Mouse (Mus musculus) midbrain, postnatal 0 days (tissue): Measurements from ENCODE around the gene Hcrt. TPM values are rescaled to one million over a fixed set of nuclear protein-coding genes. Genes with fewer than 3 reads are reported as not detected.

Source experiments
- ATAC-seq: fragments of 200-750 bp; cut with Nextera tagmentation; 2 replicates; pipeline ENCODE4 v1.8.0; 2017; ENCODE audit warnings: moderate number of reproducible peaks, mild to moderate bottlenecking, moderate TSS enrichment, moderate library complexity; ENCODE audit not compliant: low FRiP score
- DNase-seq: peaks from one replicate; pipeline ENCODE4 v3.0.0-alpha.2; 2015; ENCODE audit warnings: low spot score
- H3K27ac ChIP-seq: fragments of 300-500 bp; sonication (generic); 2 replicates; pipeline ENCODE4 v1.5.1; 2014; ENCODE audit warnings: low read depth, mild to moderate bottlenecking, low read length, mixed read lengths
- H3K27me3 ChIP-seq: fragments of 300-500 bp; sonication (generic); 2 replicates; pipeline ENCODE4 v1.6.1; 2014; ENCODE audit warnings: low read length, control low read depth, mixed read lengths; ENCODE audit not compliant: insufficient read depth
- H3K36me3 ChIP-seq: fragments of 300-500 bp; sonication (generic); 2 replicates; pipeline ENCODE4 v1.6.1; 2014; ENCODE audit warnings: low read length, control low read depth, mixed read lengths; ENCODE audit not compliant: insufficient read depth
- H3K4me1 ChIP-seq: fragments of 300-500 bp; sonication (generic); 2 replicates; pipeline ENCODE4 v1.6.1; 2014; ENCODE audit warnings: mild to moderate bottlenecking, control low read depth, antibody characterized with exemption, low read length, mixed read lengths; ENCODE audit not compliant: insufficient read depth
- H3K4me2 ChIP-seq: fragments of 300-500 bp; sonication (generic); 2 replicates; pipeline ENCODE4 v1.6.1; 2014; ENCODE audit warnings: low read depth, mild to moderate bottlenecking, low read length, mixed read lengths; ENCODE audit not compliant: poor library complexity, severe bottlenecking
- H3K4me3 ChIP-seq: fragments of 300-500 bp; sonication (generic); 2 replicates; pipeline ENCODE4 v1.5.1; 2014; ENCODE audit warnings: low read depth, mild to moderate bottlenecking, low read length, moderate library complexity
- H3K9ac ChIP-seq: fragments of 300-500 bp; sonication (generic); replicated peaks from 2 replicates; pipeline ENCODE4 v1.6.1; 2014; ENCODE audit warnings: mild to moderate bottlenecking, low read length, moderate library complexity, mixed read lengths; ENCODE audit not compliant: poor library complexity, severe bottlenecking
- H3K9me3 ChIP-seq: fragments of 300-500 bp; sonication (generic); 2 replicates; pipeline ENCODE4 v1.6.1; 2016; ENCODE audit warnings: low read length, control low read depth
- CTCF ChIP-seq: IDR thresholded peaks from 2 replicates; pipeline ENCODE4 v1.5.1; 2016; ENCODE audit warnings: antibody characterized with exemption, mild to moderate bottlenecking
- WGBS: fragments of 180-500 bp; shearing (Covaris S2); extraction: QIAGEN DNeasy Blood & Tissue Kit; methylation state at CpG from one replicate; pipeline ENCODE4 v1.1.7; 2014; 5-methylcytosine and 5-hydroxymethylcytosine counted together
- polyA plus RNA-seq: library from polyadenylated mRNA; unstranded; fragments of >200 nt; fragmentation: Nextera tagmentation; extraction: Ambion mirVana; gene quantifications from 2 replicates; pipeline ENCODE4 v1.2.1, GENCODE M21; 2015
- total RNA-seq: library from RNA; depleted of rRNA; stranded (reverse); fragments of >200 nt; gene quantifications from 2 replicates; pipeline ENCODE4 v1.2.3, GENCODE M21; 2014

Hcrt gene
- total and polyA plus RNA-seq, 2 experiments from 2014 or later = 4.5 to 16.8 TPM

- no peaks in the 10 kb centered on the region for H3K27me3 ChIP-seq
- 90% methylated on average over 3 of the region's 3 CpGs for WGBS
- DNase-seq (no peak), ATAC-seq (no peak)
- H3K27ac ChIP-seq = no peak overlapping the region
- H3K4me3 ChIP-seq = no peak overlapping the region
- H3K4me2 ChIP-seq = no peak overlapping the region
- TF ChIP-seq CTCF = no peak
- H3K4me1 ChIP-seq = no peaks in the 10 kb centered on the region
- H3K9me3 ChIP-seq = no peaks in the 10 kb centered on the region
- no peak overlapping the region for H3K9ac ChIP-seq
- H3K36me3 ChIP-seq = peaks cover 27% of the 10 kb centered on the region
These were observed 8.1 kb downstream of the Hcrt start for GRCm38 (mm10) chr11:100754693-100755057.

GRCm38 (mm10) chr11:100754021-100754692, 8.6 kb downstream of the Hcrt start:
- ATAC-seq = no peak
- Histone ChIP-seq H3K4me1 (no peaks in the 10 kb centered on the region), H3K4me2 (no peak overlapping the region), H3K36me3 (peaks cover 32% of the 10 kb centered on the region), H3K9me3 (no peaks in the 10 kb centered on the region), H3K27ac (no peak overlapping the region), H3K4me3 (no peak overlapping the region), H3K9ac (no peak overlapping the region), H3K27me3 (no peaks in the 10 kb centered on the region)
- no peak for TF ChIP-seq CTCF
- WGBS = 85% methylated on average over 11 of the region's 12 CpGs
- no peak for DNase-seq

GRCm38 (mm10) chr11:100752294-100752693, 10.4 kb downstream of the Hcrt start:
- 42% methylated on average over 10 of the region's 10 CpGs for WGBS
- no peak for DNase-seq
- Histone ChIP-seq H3K27ac (no peak overlapping the region), H3K4me2 (no peak overlapping the region), H3K27me3 (no peaks in the 10 kb centered on the region), H3K9me3 (no peaks in the 10 kb centered on the region), H3K36me3 (peaks cover 37% of the 10 kb centered on the region), H3K9ac (no peak overlapping the region), H3K4me3 (no peak overlapping the region), H3K4me1 (no peaks in the 10 kb centered on the region)
- ATAC-seq = no peak
- TF ChIP-seq CTCF = no peak

GRCm38 (mm10) chr11:100750127-100750526, 12.6 kb downstream of the Hcrt start:
- H3K9ac ChIP-seq = no peak overlapping the region
- 93% methylated on average over 16 of the region's 16 CpGs for WGBS
- H3K4me2 ChIP-seq = no peak overlapping the region
- DNase-seq (no peak), ATAC-seq (no peak)
- no peak overlapping the region for H3K4me3 ChIP-seq
- H3K4me1 ChIP-seq = no peaks in the 10 kb centered on the region
- H3K36me3 ChIP-seq = peaks cover 34% of the 10 kb centered on the region
- no peaks in the 10 kb centered on the region for H3K9me3 ChIP-seq
- no peak for TF ChIP-seq CTCF
- no peak overlapping the region for H3K27ac ChIP-seq
- H3K27me3 ChIP-seq = no peaks in the 10 kb centered on the region

GRCm38 (mm10) chr11:100749469-100749868, 13.3 kb downstream of the Hcrt start:
- Histone ChIP-seq H3K4me2 (no peak overlapping the region), H3K4me3 (no peak overlapping the region), H3K9me3 (no peaks in the 10 kb centered on the region), H3K4me1 (no peaks in the 10 kb centered on the region), H3K36me3 (peaks cover 30% of the 10 kb centered on the region), H3K9ac (no peak overlapping the region), H3K27me3 (no peaks in the 10 kb centered on the region), H3K27ac (no peak overlapping the region)
- no peak for TF ChIP-seq CTCF
- 56% methylated on average over 25 of the region's 25 CpGs for WGBS
- no peak for DNase-seq
- no peak for ATAC-seq

- ATAC-seq (no peak), DNase-seq (no peak)
- Histone ChIP-seq H3K4me3 (no peak overlapping the region), H3K9ac (no peak overlapping the region), H3K27me3 (no peaks in the 10 kb centered on the region), H3K4me2 (no peak overlapping the region), H3K4me1 (no peaks in the 10 kb centered on the region), H3K9me3 (no peaks in the 10 kb centered on the region), H3K36me3 (peaks cover 29% of the 10 kb centered on the region), H3K27ac (no peak overlapping the region)
- 80% methylated on average over 4 of the region's 4 CpGs for WGBS
- no peak for TF ChIP-seq CTCF
These were observed 14.1 kb downstream of the Hcrt start for GRCm38 (mm10) chr11:100748620-100749019.
